Mouse (Mus musculus): ENCODE data around the gene Cotl1. TPM values are rescaled to one million over a fixed set of nuclear protein-coding genes. Genes with fewer than 3 reads are reported as not detected.

Cotl1 gene
- total RNA-seq, 2 experiments from 2014 or later: 127 to 152 TPM

DNA sequence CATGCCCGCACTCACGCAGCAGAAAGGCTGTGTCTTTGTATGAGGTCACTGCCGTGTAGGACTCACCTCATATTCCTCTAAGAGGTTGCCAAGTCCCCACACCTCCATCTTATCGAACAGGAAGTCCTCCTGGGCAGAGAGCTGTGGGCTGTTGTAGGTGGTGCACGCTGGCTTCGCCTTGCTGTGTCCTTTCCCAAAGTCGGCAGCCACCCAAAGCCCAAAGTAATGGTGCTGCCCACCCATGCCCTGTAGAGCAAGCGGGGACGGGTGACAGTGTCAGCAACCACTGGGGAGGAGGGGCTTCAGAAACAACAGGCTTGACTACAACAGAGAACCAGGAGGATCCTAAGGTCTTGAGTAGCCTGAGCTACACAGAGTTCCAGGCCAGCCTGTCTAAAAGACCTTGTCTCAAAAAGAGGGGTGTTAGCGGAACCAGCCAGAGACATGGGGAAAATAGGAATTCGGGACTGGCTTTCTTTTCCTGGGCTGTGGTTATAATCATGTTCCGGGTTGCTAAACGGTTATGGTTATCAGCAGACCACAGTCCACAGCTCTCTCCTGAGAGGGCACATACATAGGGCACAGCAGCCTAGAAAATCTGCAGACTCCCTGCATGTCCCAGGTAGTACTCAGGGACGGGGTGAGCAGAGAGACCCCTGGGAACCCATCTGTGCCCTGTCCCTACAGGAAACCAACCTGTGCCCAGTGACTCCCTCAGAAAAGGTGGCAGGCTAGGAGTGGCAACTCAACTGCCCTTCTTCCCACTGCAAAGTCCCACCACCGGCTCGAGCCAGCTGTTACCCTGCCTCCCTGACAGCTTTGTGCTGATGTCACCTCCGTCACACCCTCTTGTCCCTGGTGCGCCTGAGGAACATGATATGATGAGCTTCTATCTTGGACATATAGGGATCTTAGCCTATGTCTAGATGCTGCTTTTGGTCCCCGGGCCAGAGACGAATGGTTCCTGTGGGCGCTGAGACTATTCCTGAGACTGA, 77.8 kb downstream of the Cotl1 start:
- ATAC-seq (replicated peaks; ENCODE audit: poor library complexity, severe bottlenecking): no peak

DNA sequence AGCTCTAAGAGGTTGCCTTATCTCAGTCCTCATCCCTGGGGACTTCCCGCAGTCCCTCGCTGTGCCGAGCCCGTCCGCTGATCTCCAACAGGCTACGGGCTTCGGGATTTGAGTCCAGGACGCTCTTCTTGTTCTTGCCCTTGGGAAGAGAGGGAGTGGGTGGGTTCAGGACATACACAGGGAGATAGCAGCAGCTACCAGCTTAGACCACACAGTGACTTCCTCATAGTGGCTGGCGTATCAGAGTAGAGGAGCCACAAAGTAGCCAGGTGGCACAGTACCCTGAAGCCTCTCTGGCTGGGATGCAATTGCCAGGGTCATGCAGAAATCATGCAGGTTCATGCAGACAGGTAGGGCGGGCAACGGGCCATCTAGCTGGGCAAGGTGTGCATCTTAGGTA, 78.7 kb downstream of the Cotl1 start:
- no peak for ATAC-seq (replicated peaks; ENCODE audit: poor library complexity, severe bottlenecking)

Other genes with a start within 250 kb of the Cotl1 start
- gene Taf1c, start 235.3 kb downstream of the Cotl1 start, total RNA-seq (2014; fragmentation: Nextera tagmentation): 3.0 and 13.8 TPM in 2 replicates
- 6.8 and 11.0 TPM in 2 replicates for gene Taf1c, start 235.3 kb downstream of the Cotl1 start, total RNA-seq (2017)
- not detected in 2 replicates for gene Adad2, start 227.8 kb downstream of the Cotl1 start, total RNA-seq (2014; fragmentation: Nextera tagmentation)
- gene Adad2, start 227.8 kb downstream of the Cotl1 start, total RNA-seq (2017): not detected in 2 replicates
- gene Kcng4, start 204.9 kb downstream of the Cotl1 start, total RNA-seq (2014; fragmentation: Nextera tagmentation): not detected in 2 replicates
- gene Kcng4, start 204.9 kb downstream of the Cotl1 start, total RNA-seq (2017): not detected in 2 replicates
- not detected in 2 replicates for gene Wfdc1, start 174.2 kb downstream of the Cotl1 start, total RNA-seq (2014; fragmentation: Nextera tagmentation)
- gene Wfdc1, start 174.2 kb downstream of the Cotl1 start, total RNA-seq (2017): not detected in 2 replicates
- gene Atp2c2, start 140.5 kb downstream of the Cotl1 start, total RNA-seq (2014; fragmentation: Nextera tagmentation): not detected in 2 replicates
- gene Atp2c2, start 140.5 kb downstream of the Cotl1 start, total RNA-seq (2017): not detected in 2 replicates
- 7.5 and 11.2 TPM in 2 replicates for gene Tldc1, start 62.1 kb downstream of the Cotl1 start, total RNA-seq (2014; fragmentation: Nextera tagmentation)
- gene Tldc1, start 62.1 kb downstream of the Cotl1 start, total RNA-seq (2017): 2.2 and 3.9 TPM in 2 replicates
- gene Klhl36, start 21.7 kb upstream of the Cotl1 start, total RNA-seq (2014; fragmentation: Nextera tagmentation): 2.5 and 5.3 TPM in 2 replicates
- 3.5 and 6.7 TPM in 2 replicates for gene Klhl36, start 21.7 kb upstream of the Cotl1 start, total RNA-seq (2017)
- 91.5 and 110 TPM in 2 replicates for gene Usp10, start 69.8 kb upstream of the Cotl1 start, total RNA-seq (2014; fragmentation: Nextera tagmentation)
- gene Usp10, start 69.8 kb upstream of the Cotl1 start, total RNA-seq (2017): 56.4 and 69.3 TPM in 2 replicates
- gene Gm20388, start 70.3 kb upstream of the Cotl1 start, total RNA-seq (2014; fragmentation: Nextera tagmentation): 7.1 and 23.8 TPM in 2 replicates
- 18.5 and 25.8 TPM in 2 replicates for gene Gm20388, start 70.3 kb upstream of the Cotl1 start, total RNA-seq (2017)
- not detected in 2 replicates for gene Crispld2, start 151.9 kb upstream of the Cotl1 start, total RNA-seq (2014; fragmentation: Nextera tagmentation)
- 0.73 and 1.7 TPM in 2 replicates for gene Crispld2, start 151.9 kb upstream of the Cotl1 start, total RNA-seq (2017)